Mouse (Mus musculus) cerebral cortex, adult 2 months (tissue): ENCODE data around the gene Trpm3.

Source experiments
- WGBS: fragments of 180-500 bp; shearing (Covaris S2); methylation state at CpG from one replicate; pipeline ENCODE4 v1.1.7; 2018; 5-methylcytosine and 5-hydroxymethylcytosine counted together

The Trpm3 gene

DNA sequence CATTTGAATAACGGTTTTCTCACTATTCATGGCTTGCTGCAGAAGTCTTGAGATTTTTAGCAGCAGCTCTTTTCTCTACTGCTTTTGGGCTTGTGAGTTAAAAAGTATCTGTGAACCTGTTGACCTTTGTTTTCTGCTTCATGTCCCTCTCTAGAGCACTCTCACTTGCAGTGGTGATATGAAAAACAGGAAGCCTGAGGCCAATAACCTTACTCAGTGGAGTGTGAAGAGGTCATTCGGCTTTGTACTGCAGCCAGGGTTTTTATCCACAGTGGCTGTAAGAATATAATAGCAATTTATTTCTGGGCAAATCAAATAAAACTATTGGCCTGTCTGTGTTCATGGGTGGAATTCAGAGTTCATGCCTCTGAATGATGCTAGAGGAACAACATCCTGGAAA is 503.3 kb downstream of the Trpm3 start:
- 68% methylated on average over 2 of the region's 2 CpGs for WGBS

DNA sequence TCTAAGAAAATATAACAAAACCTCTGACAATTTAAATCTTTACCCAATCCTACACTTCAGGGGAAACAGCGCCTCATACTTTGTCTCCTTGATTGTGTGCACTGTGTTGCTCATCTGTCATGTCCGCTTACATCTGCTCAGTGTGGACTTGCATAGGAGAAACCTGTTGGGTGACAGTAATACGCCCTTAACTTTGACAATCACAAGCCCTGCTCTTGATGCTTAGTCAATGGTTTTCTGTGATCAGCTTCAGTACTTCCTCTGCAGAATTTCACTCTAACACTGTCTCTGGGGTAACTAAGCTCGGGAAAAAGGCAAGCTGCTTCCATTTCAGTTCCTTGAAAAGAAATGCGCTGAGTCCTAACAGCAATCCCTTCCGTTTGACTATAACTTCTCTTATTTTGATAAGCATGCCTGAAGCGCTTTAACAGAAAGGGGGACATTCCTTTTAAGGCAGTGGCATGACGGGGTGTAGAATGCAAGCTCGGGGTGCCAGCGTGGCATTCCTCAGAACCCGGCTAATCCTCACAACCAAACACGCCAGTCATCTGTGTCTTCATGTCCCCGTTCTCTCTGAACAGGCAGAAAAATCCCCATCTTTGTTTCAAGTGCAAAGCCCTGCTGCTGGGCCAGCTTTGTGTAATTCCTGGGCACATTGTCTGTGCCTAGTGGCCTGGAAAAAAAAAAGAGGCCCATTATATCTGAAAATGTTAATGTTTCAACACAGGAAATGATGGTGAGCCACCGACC is 517.8 kb downstream of the Trpm3 start:
- WGBS, result 38% methylated on average over 14 of the region's 14 CpGs

DNA sequence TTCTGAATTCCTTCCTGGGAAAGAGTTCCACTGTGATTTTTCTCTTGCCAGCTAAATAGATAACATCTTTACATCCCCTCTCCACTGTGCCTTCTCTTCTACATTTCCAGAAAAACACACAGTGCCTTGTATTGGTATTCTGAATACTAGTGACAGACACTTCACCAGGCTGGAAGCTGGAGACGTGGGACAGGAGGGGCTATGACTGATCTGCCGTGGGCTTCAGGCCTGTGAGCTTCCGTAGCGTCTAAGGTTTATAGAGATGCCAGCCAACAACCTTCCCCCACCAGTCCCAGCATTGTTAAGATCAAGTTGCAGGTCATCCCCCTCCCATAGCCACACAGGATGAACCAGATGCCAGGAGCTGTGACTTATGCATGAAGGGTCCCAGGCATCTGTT is 518.4 kb downstream of the Trpm3 start:
- WGBS, result 36% methylated on average over 4 of the region's 4 CpGs

DNA sequence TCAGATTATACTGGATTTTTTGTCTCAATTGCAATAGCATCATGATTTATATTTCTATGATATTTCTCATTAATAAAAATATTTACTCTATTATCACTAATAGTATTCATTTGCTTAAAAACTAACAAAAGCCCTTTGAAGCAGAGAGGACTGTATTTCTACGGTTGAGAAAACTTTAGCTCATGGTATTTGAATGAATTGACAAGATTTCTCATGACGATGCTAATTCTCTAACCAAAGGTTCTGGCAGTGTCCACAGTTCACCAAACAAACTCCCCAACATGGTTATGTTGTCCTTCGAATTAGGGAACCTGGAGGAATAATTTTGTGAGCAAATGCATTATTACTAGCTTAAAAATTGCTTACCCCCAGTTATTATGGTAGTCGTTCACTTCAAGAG is 526.6 kb downstream of the Trpm3 start:
- WGBS, result 91% methylated on average over 4 of the region's 4 CpGs

DNA sequence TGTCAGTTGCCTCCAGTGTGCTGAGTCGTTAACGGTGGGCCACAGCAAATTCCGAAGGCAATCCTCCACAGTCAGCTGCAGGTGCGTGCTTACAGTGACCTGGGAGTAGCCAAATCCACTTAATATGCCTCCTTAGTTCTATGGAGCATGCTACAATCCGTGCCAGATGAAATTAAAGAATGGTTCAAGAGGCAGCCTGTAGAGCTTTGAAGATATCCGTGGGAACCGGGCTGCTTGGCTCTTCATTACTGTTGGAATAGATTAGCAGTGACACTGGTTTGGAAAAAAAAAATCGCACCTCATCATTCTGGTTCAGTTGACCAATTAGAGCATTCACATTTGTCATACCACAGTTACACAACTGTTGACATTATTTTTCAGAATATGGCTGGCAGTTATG is 531.4 kb downstream of the Trpm3 start:
- 64% methylated on average over 8 of the region's 8 CpGs for WGBS

DNA sequence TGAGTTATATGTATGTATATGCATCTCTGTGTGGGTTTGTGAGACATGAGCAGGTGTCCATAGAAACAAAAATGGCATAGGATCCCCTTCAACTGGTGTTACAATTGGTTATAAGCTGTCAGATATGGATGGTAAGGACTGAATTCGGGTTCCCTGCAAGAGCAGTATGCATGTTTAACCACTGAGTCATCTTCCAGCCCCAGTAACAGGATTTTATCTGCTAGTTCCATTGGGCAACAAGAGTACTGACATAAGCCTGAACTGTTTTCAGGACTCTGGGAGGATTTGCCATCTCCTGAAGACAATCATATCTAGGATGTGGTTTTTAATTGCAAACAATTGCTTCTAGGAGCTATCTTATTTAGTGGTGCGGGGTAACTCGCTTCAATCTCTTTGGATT is 534.0 kb downstream of the Trpm3 start:
- WGBS, result 96% methylated on average over 3 of the region's 3 CpGs

DNA sequence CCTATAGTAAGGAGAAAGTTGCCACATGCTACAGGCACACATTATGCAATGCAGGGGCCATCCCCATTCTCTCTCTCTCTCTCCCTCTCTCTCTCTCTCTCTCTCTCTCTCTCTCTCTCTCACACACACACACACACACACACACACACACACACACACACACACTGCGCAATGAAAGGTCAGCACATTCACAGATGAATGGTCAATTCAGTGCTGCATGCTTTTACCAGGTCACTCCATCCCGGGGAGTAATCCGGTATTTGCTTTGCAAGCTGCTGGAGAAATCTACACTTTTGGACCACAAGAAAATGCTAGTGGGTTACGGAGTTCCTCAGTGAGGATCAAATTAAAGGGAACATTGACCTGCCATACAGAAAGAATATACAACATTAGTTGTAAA is 537.4 kb downstream of the Trpm3 start:
- WGBS, result 80% methylated on average over 4 of the region's 4 CpGs

DNA sequence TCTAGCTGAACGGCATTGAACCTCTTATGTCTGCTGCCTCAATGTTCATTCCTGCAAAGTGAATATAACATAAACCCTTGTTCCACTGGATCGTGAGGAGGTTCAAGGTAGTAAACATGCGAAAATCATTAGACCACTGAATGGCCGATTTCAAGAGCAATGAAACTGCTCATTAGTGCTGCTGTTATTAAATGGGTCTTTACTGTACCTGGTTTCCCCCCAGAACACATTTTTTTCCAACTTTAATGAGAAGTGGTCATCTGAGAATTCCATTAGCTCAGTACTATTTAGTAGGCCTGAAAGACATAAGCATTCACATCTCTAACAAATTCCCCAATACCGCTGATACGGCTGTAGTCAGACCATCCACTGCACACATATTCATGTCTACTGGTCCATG is 543.4 kb downstream of the Trpm3 start:
- WGBS, result 91% methylated on average over 6 of the region's 6 CpGs

DNA sequence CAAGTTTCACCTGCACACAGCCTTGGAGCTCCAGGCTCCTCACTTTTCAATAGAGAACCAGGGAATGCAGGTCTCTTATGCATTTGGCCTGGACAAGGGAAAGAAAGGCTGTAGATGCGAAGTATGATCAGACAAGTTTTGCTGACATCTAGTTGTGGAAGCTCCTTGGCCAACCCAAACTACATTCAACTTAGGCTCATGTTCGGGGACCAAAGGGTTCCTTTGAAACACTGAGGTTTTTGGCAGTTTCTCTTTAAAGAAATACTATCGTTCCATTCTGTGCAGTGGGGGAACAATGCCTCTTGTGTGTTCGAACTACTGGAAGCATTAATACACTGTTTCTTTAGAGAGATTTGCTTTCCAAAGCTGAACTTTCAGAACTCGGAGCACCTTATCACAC is 553.1 kb downstream of the Trpm3 start:
- WGBS, result 72% methylated on average over 5 of the region's 5 CpGs

DNA sequence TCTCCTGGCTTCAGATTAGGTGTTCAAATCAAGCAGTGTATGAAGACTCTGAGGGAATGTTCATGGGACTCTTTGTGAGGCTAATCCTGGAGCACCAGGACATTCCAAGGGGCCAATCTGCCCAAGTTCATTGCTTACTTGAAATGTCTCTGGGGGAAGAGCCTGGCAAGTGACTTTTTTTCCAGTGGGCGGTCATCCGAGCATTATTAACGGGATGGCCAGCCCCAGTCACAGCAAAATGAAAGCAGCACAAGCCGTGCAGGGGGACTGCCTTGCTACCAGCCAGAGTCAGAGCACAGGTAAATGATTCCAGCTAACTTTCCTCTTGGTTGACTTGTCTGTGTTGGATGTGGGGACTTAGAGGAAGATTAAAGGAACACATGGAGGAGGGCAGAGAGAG is 553.7 kb downstream of the Trpm3 start:
- WGBS, result 65% methylated on average over 4 of the region's 4 CpGs

DNA sequence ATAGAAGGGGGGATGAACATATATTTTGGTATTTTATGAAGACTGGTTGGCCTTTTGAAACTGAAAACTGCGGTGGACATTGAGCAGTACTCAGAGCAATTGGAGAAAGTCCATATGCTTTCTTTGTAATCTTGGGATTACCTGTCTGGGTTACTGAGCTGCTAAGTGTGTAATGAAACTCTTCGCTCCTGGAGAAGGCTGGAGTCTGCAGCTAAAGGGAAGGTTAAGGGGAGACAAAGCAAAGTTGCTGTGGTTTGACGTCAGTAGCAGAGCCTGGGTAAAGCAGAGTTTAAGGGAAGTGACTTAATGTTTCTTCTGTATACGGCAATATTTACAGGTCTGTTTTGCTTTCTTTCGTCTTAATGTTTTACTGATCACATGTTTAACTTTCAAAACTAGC is 554.1 kb downstream of the Trpm3 start:
- WGBS, result 91% methylated on average over 5 of the region's 5 CpGs

DNA sequence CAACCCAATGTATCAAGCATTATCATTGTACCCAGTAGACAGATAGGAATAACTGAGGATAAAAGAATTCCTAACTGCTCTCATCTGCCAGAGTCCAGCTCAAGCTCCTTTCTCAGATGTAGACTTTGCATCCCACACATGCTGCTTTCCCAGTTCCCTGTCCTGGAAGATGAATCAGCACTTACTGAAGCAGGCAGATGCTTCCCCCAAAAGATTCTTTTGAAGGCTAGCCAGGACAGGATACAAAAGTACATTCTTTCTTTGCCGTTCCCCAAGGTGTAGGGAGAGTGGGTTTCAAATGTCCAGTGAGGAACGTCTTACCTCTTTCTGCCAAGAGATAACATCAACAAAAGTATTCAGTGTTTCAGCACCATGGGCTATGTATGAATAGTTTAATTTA is 556.6 kb downstream of the Trpm3 start:
- WGBS, result 29% methylated on average over 2 of the region's 2 CpGs

DNA sequence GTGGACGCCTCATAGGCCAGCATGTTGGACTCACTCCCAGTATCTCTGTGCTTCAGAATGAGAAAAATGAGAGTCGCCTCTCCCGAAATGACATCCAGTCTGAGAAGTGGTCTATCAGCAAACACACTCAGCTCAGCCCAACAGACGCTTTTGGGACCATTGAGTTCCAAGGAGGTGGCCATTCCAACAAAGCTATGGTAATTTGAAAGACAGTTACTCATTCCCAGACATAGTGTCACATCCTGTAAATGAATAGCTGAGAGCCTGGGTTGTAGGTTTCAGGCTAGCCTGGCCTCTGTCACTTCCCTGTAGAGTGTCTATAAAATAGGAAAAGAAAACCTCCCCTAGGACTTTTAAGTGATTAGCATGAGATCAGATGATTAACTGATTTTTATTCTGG is 559.9 kb downstream of the Trpm3 start:
- 93% methylated on average over 4 of the region's 4 CpGs for whole genome bisulfite sequencing

DNA sequence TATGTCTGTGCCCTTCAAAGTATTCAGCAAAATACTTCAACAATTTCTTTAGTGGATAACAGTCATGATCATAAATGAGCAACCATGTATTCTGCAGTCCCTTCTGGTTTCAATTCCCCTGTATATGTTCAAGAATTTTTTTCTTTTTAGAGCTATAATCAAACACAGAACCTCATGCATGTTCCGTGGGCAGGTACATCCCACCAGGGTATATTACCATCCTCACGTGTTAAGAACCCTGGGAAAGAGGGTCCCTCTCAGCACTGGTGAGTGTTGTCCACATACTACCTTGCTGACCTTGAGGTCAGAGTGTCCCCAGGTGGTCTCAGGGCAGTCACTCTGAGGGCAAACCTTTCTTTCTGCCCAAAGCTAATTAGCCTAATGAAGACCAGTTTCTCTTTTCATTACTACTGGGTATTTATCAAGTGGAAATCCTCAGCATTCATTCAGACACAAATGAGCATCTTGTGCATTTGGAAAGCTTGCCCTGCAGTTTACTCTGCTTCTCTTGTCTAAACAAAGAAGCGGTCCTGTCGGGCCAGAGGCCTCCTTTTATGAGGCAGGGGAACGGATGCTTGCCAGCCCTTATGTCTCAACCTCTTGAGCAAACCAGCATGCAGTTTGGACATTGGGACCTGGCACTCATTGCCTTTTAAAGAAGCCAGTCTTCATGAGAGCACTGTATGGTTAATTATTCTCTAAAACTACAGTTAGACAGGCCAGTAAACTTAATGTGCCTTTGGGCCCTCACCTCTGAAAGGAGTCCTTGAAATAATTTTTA is 562.2 kb downstream of the Trpm3 start:
- WGBS, result 72% methylated on average over 5 of the region's 5 CpGs

DNA sequence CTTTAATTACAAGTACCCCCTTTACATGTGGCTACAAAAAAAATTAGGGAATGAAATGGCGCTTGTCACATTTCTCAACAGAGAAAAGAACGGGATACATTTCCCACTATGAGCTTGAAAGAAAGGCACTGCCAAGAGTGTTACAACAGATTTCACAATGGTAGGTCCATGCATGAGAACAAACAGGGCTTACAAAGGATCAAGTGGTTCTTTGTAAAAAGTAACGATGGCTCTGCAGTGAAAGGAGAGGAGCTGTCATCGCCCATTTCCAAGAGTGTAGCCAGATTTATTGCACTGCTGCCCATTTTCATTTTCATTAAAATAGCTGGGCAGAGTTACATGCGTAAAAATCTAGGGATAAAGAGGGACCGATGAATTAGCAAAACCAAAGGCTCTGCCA is 565.0 kb downstream of the Trpm3 start:
- WGBS, result 68% methylated on average over 6 of the region's 6 CpGs

DNA sequence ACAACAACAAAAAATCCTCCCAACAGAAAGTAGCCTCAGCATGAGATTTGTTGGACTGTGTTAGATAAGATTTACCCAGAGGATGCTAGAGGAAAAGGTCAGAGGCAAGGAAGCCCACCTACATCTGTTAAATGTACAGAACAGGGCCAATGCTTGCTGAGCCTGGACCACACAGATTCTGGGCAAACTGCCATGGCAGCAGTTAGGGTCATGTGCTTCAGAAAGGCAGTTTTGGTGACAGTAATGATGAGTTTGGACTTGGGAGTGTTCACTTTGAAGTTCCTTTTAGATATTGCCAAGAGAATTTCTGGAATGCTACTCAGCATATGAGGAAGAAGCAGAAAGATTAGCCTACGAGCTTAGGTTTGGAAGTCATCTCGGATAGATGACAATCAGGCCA is 580.2 kb downstream of the Trpm3 start:
- 73% methylated on average over 2 of the region's 2 CpGs for WGBS

DNA sequence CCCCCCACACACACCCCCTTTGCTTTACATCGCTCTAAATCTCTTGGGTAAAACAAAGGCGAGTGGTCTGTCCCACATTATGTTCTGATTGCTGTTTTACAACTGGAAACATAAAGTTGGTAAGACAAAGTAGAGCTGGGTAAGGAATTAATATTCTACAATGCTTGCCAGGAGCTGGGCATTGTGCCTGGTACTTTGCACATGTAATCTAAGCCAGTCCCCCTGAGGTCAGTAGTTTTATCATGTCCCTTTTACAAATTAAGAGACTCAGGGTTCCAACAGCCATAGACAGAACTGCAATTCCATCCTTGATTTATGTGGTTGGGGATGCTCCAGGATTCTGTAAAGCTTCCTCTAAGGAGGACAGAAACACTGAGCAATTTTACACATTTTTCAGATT is 591.0 kb downstream of the Trpm3 start:
- WGBS, result 65% methylated on average over 2 of the region's 2 CpGs

DNA sequence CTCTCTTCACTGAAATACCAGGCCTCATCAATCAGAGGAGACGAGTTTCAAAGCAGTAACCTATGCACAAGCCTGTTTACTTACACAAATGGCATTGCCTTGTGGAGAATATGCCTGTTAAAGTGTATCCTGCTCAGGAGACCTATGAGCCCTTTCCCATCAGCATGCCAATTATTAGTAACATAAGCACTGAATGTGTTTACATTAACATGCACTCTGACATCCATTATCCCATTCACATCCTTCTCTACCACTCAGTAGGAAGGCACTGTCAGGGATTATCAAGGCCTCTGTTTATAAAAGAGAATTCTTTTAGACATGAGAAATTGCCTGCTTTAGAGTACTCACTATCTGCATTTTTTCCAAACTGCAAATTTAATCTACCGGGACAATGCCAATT is 598.0 kb downstream of the Trpm3 start:
- WGBS, result 83% methylated on average over 2 of the region's 2 CpGs

DNA sequence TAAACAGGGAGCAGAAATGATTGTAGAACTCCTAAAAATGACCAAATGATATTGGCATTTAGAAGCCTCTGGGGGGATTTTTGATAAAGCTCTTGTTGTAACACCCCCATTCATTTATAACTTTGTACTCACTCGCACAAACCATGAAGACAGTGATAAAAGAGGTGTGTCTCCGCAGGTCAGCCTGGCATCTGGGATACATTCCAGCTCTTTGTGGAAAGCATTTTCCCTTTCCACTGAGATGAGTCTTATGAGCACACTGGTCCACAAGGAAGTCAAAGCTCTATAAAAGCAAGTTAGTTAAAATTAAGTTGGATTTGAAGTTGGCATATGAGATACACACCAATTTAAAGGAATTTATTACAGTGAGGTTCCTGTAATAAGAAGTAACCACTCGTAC is 600.4 kb downstream of the Trpm3 start:
- WGBS, result 88% methylated on average over 3 of the region's 3 CpGs

DNA sequence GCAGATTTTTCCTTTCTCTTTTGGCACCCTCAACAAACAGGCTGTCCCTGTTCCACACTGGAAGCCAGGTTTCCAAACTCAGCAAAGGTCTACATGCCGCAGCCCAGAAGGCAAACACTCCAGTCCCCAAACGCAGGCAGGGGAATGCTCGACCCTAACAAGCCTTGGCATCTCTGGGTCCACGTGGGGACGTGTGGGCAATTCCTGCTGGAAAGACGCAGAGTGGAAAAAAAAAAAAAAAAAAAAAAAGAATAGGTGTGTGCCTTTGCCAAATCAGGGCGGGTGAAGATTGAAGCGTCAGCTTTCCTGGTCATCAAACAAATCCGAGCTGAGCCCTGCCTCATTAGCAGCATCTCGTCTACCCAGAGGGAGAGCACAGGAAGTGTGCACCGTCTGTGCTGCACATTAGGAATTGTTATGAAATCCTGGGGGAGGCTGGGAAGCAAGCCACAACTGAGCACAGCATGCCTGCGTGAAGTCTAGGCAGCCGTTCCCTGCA is 614.5 kb downstream of the Trpm3 start:
- WGBS, result 19% methylated on average over 13 of the region's 13 CpGs

DNA sequence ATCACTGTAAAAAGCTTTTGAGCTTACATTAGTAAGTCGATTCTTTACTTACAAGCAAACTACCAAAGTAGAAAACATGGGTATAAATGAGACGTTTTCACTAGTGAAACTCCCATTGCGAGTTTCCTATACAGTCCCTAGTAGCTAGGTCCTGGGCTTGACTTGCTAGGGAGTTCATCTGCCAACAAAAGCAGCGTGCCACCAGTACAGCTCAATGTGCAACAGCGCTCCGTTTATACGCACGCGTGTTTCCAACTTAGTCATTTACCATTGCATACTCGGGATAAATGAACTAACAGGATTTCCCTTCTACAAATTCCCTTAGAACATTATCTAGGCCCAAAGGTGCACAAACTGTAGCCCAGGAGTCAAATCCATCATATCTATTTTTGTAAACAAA is 615.2 kb downstream of the Trpm3 start:
- WGBS, result 55% methylated on average over 10 of the region's 10 CpGs

DNA sequence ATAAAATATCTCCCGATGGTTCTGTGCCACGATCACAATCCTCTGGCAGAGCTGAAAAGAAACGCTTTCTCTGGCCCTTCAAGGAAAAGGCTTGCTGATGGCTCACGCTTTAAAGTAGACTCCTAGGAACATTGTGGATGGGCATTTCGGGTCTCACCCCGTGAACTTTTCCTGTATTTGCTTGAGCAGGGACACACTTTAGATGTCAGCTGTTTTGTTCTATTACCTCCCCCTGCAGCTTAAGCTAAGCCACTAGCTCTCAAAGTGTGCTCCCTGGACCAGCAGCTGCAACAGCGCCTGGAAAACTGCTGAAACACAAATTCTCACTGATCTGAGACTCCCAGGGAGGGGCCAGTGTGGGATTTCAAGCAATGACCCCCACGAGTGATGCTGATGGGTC is 615.7 kb downstream of the Trpm3 start:
- 70% methylated on average over 8 of the region's 8 CpGs for WGBS

DNA sequence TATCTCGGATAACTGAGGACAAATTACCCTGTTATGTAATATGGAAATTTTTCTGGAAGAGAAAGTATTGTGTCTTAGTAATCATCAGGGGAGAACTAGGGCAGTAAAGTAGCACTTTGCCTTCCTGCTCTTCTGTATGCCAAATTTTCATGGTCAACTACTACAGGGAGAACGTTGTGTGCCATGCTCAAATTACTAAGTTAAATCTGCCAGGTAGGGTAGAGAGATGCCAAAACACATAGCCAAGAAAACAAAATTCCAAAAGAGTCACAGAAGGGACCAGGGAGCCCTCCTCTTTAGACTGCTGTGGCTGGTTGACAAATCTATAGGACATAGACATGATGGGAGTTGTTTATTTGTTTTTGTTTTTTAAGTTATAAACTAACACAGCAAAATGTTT is 619.6 kb downstream of the Trpm3 start:
- WGBS, result 65% methylated on average over 2 of the region's 2 CpGs
